Mouse (Mus musculus): ENCODE results near the gene Pcx.

DNA sequence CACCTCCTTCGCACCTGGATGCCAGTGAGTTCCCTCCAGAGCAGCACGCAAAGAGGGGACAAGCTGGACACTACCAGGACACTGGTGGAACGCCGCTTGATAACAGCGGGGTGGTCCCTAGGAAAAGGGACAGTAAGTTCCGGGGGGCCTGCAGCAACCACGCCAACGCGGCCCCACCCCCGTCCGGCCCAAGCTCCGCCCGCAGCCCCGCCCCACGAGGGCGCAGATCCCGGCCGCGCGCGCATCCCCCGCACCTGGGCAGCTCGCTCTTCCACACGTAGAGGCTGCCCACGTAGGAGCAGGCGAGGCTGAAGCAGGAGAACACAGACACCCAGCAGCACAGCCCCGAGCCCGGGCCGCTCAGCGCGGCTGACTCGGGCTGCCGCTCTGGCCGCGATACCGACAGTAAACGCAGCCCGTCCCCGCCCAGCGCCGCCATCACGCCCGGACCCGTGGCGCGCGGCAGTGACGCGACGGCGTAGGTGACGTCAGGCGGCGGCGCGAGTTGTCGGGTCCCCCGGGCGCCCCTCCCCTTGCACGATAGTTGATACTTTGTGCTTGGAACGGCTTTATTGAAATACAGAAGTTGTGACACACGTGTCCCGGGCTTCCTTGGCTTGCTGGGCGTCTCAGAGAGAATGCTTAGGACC lies 115.0 kb downstream of the Pcx start, which contains the start of gene Rce1:
- TF ChIP-seq POLR2A (IDR thresholded peaks at IDR 0.05; ENCODE audit: borderline replicate concordance, insufficient read depth, low read length) (peak; percentile 90), CTCF (IDR thresholded peaks at IDR 0.05; ENCODE audit: borderline replicate concordance, insufficient read depth, low read depth, low read length) (no peak)

Measured in cerebellum, adult 2 months (tissue).